Mouse (Mus musculus): ENCODE data around the gene Map10.

GRCm38 (mm10) chr8:125669159-125669699, 389 bp upstream of the Map10 start:
- TF ChIP-seq GATA2 (IDR thresholded peaks at IDR 0.05; ENCODE audit: borderline replicate concordance, low read depth, low read length) (no peak), CTCF (IDR thresholded peaks at IDR 0.05; ENCODE audit: low read depth, low read length) (no peak), GATA1 (IDR thresholded peaks at IDR 0.05; ENCODE audit: borderline replicate concordance, low read length) (no peak), POLR2AphosphoS5 (IDR thresholded peaks at IDR 0.05; ENCODE audit: insufficient replicate concordance, low read depth, low read length) (no peak)

Measured in G1E (cell line).